19 mouse cellular contexts compared by ENCODE assay signal in the genomic region with DNA sequence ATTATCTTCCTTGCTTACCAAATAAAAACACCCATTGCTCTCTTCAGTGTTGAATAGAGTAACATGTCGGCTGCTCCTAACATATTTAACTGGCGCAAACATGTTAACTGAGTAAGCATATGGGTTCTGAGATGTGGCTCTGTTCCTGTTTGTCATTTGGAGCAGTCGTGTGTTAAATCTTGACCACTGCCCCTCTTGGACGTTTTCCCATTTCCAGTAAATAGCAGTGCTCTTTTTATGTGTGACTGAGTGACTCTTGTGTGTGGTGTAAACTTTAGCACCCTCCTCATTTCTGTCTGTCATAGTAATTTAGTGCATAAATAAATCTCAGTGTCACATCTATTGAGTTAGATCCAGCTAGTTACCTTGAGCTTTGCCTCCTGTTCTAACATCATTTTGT. TPM values are rescaled to one million over a fixed set of nuclear protein-coding genes. Genes with fewer than 3 reads are reported as not detected.
DNase-seq lines count a peak whose midpoint lies in the region; ATAC-seq lines count a peak whose summit lies in the region.
"Had no signal": no experiment of that assay in that cellular context is flagged by ENCODE, and none has a peak within 500 bp of the region (broad histone marks: within the 10 kb centered on the region; RNA-seq: fewer than 3 reads in every experiment).

No protein-coding gene starts in this region.

- 50% methylated on average over 4 of the region's 4 CpGs for WGBS in kidney, embryonic 14.5 days
- WGBS in kidney, embryonic 15.5 days: 49% methylated on average over 4 of the region's 4 CpGs

- no peaks in the 10 kb centered on the region for H3K27me3 ChIP-seq in kidney, embryonic 14.5 days (ENCODE audit: control insufficient read depth, insufficient read depth, low read length)
- no peaks in the 10 kb centered on the region for H3K27me3 ChIP-seq in kidney, embryonic 15.5 days
- H3K27me3 ChIP-seq: embryonic facial prominence, embryonic 12.5 days; forebrain, embryonic 13.5 days; forebrain, embryonic 15.5 days had no signal

- H3K9me3 ChIP-seq in kidney, embryonic 14.5 days (ENCODE audit: control insufficient read depth, low read length): no peaks in the 10 kb centered on the region
- no peaks in the 10 kb centered on the region for H3K9me3 ChIP-seq in kidney, embryonic 15.5 days (replicated peaks)
- H3K9me3 ChIP-seq: embryonic facial prominence, embryonic 10.5 days; embryonic facial prominence, embryonic 12.5 days; forebrain, embryonic 13.5 days; forebrain, embryonic 15.5 days had no signal

- no peak overlapping the region for H3K27ac ChIP-seq in kidney, embryonic 14.5 days (ENCODE audit: low read depth, low read length)
- no peak overlapping the region for H3K27ac ChIP-seq in kidney, embryonic 15.5 days
- H3K27ac ChIP-seq: embryonic facial prominence, embryonic 10.5 days; embryonic facial prominence, embryonic 12.5 days; forebrain, embryonic 13.5 days; forebrain, embryonic 15.5 days had no signal

- ATAC-seq in kidney, embryonic 14.5 days (ENCODE audit: low FRiP score, low TSS enrichment): no peak
- no peak for ATAC-seq in kidney, embryonic 15.5 days (replicated peaks; ENCODE audit: low FRiP score)
- ATAC-seq: forebrain, embryonic 13.5 days; forebrain, embryonic 15.5 days had no signal

- no peak overlapping the region for H3K9ac ChIP-seq in kidney, embryonic 14.5 days (ENCODE audit: low read depth, low read length)
- H3K9ac ChIP-seq in kidney, embryonic 15.5 days: no peak overlapping the region
- H3K9ac ChIP-seq: embryonic facial prominence, embryonic 12.5 days; forebrain, embryonic 13.5 days; forebrain, embryonic 15.5 days had no signal

- H3K4me1 ChIP-seq in kidney, embryonic 14.5 days (ENCODE audit: control insufficient read depth, insufficient read depth, low read length): no peaks in the 10 kb centered on the region
- H3K4me1 ChIP-seq in kidney, embryonic 15.5 days: peaks cover 7% of the 10 kb centered on the region; the same call in 1 of the 2 replicates

- no peak overlapping the region for H3K4me3 ChIP-seq in kidney, embryonic 14.5 days (ENCODE audit: low read length)
- no peak overlapping the region for H3K4me3 ChIP-seq in kidney, embryonic 15.5 days (replicated peaks)
- H3K4me3 ChIP-seq: embryonic facial prominence, embryonic 10.5 days; embryonic facial prominence, embryonic 12.5 days; forebrain, embryonic 13.5 days; forebrain, embryonic 15.5 days had no signal

- H3K36me3 ChIP-seq in kidney, embryonic 14.5 days (ENCODE audit: control insufficient read depth, insufficient read depth, low read length): no peaks in the 10 kb centered on the region
- no peaks in the 10 kb centered on the region for H3K36me3 ChIP-seq in kidney, embryonic 15.5 days
- H3K36me3 ChIP-seq: embryonic facial prominence, embryonic 10.5 days; embryonic facial prominence, embryonic 12.5 days; forebrain, embryonic 15.5 days had no signal

- H3K4me2 ChIP-seq in kidney, embryonic 14.5 days (replicated peaks; ENCODE audit: low read depth, low read length): no peak overlapping the region
- no peak overlapping the region for H3K4me2 ChIP-seq in kidney, embryonic 15.5 days
- H3K4me2 ChIP-seq: embryonic facial prominence, embryonic 12.5 days; forebrain, embryonic 13.5 days; forebrain, embryonic 15.5 days had no signal

- peak; percentile 16 for DNase-seq in kidney, adult 11 months
- DNase-seq in kidney, adult 9 months: peak; percentile 50
- peak; percentile 41 for DNase-seq in kidney, postnatal 14 days
- DNase-seq in kidney, postnatal 4 days: no peak
- peak; percentile 21 for DNase-seq in adipocyte (ENCODE audit: low spot score)
- no peak for DNase-seq in thymus, postnatal 10 days (ENCODE audit: low spot score in 2 of 2)
- DNase-seq: adrenal gland, adult 8-10 months; adrenal gland, postnatal 14 days; adrenal gland, postnatal 36 days; cerebellum, adult 11-12 months; cerebellum, adult 2 months; cerebellum, adult 9-10 months; cerebellum, postnatal 25 days had no signal

RNA-seq across cellular contexts. Expression of a gene that starts 52.3 kb away (rescaled TPM):
- polyA plus RNA-seq in kidney, embryonic 14.5 days (2014; fragmentation: Nextera tagmentation; extraction: Ambion mirVana): 14.0 and 23.2 TPM in 2 replicates
- polyA plus RNA-seq in kidney, embryonic 15.5 days (2015; fragmentation: Nextera tagmentation; extraction: Ambion mirVana): 19.8 and 21.1 TPM in 2 replicates

RNA-seq across cellular contexts. Expression of a gene that starts 52.3 kb away (rescaled TPM):
- 0.84 and 1.5 TPM in 2 replicates for polyA plus RNA-seq in kidney, embryonic 14.5 days (2014; fragmentation: Nextera tagmentation; extraction: Ambion mirVana)
- polyA plus RNA-seq in kidney, embryonic 15.5 days (2015; fragmentation: Nextera tagmentation; extraction: Ambion mirVana): 1.1 and 1.2 TPM in 2 replicates

Comparison
In these comparisons a context has a peak if more than half of its experiments do, and no peak if none do; other contexts are left out.
1. DNase-seq: peak in kidney, adult 11 months (single experiment), kidney, adult 9 months (single experiment), kidney, postnatal 14 days (single experiment) and adipocyte (single experiment); none in kidney, postnatal 4 days (0 of 2) and thymus, postnatal 10 days (0 of 2).